ENCODE assay signal across 9 mouse cellular contexts in the genomic region with DNA sequence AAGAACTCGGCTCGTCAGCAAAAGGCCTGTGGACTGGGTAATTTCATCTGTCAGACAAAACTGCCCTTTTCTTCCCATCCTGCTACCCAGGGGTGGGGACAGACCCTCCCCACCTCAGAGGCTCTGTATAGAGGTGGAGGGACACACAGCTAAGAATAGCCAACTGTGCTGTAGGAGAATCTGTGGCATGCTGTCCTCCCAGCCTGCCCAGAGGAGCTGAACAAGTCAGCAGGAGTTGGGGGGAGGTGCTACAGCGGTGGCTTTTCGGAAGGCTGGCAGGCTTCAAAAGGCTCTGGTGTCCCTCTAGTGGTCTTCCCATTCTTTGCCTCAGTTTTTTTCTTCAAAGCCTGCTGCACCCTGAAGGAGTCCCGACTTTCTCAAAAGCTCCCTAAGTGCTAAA. TPM values are rescaled to one million over a fixed set of nuclear protein-coding genes. Genes with fewer than 3 reads are reported as not detected.
DNase-seq lines count a peak whose midpoint lies in the region; ATAC-seq and TF ChIP-seq lines count a peak whose summit lies in the region.
"Had no signal": no experiment of that assay in that cellular context is flagged by ENCODE, and none has a peak within 500 bp of the region (broad histone marks: within the 10 kb centered on the region; RNA-seq: fewer than 3 reads in every experiment).

No protein-coding gene starts in this region.

- DNase-seq in embryo, embryonic 10 days (ENCODE audit: low spot score): peak; percentile 44
- DNase-seq in embryo, embryonic 9.5 days (ENCODE audit: extremely low spot score): no peak
- DNase-seq in left cerebral cortex, adult 2 months (ENCODE audit: extremely low spot score in 1 of 2, low spot score in 2 of 2): no peak
- DNase-seq in left cerebral cortex, adult 11 months (ENCODE audit: low spot score): no peak
- no peak for DNase-seq in testis, postnatal 14 days (ENCODE audit: low spot score)
- DNase-seq in gastrocnemius, postnatal 4 days (ENCODE audit: low spot score in 2 of 2): no peak
- DNase-seq: thymus, adult 2 months had no signal

- no peaks in the 10 kb centered on the region for H3K9me3 ChIP-seq in midbrain, embryonic 15.5 days

- no peak for TF ChIP-seq POLR2A in cortical plate, adult 2 months (IDR thresholded peaks at IDR 0.05; ENCODE audit: extremely low read depth, insufficient read depth, low read length)

- no peak overlapping the region for H3K4me3 ChIP-seq in left cerebral cortex, adult 2 months
- no peak overlapping the region for H3K4me3 ChIP-seq in cortical plate, adult 2 months (ENCODE audit: insufficient read depth, low read length)
- no peak overlapping the region for H3K4me3 ChIP-seq in midbrain, embryonic 15.5 days

- 32% methylated on average over 5 of the region's 5 CpGs for WGBS in midbrain, embryonic 15.5 days

- no peak overlapping the region for H3K4me2 ChIP-seq in midbrain, embryonic 15.5 days

- ATAC-seq in midbrain, embryonic 15.5 days (replicated peaks): peak; percentile 27; the same call in 1 of the 2 replicates

- H3K4me1 ChIP-seq in cortical plate, adult 2 months (ENCODE audit: control insufficient read depth, insufficient read depth, low read length): no peaks in the 10 kb centered on the region
- peaks cover 18% of the 10 kb centered on the region for H3K4me1 ChIP-seq in midbrain, embryonic 15.5 days

- TF ChIP-seq CTCF in left cerebral cortex, adult 2 months (IDR thresholded peaks at IDR 0.05): peak; percentile 55
- TF ChIP-seq CTCF in cortical plate, adult 2 months (IDR thresholded peaks at IDR 0.05; ENCODE audit: extremely low read depth, insufficient read depth, low read length): peak; percentile 51

- no peak overlapping the region for H3K9ac ChIP-seq in midbrain, embryonic 15.5 days

- no peaks in the 10 kb centered on the region for H3K27me3 ChIP-seq in midbrain, embryonic 15.5 days (replicated peaks)

- peaks cover 15% of the 10 kb centered on the region for H3K36me3 ChIP-seq in midbrain, embryonic 15.5 days (replicated peaks)

- intact Hi-C loops in left cerebral cortex, adult 2 months (cut with DNase I): loop anchor here (1.0 kb wide), 1 partner anchor 41 kb away; no protein-coding TSS in a partner anchor

- 0 out of 2 replicates have a peak overlapping the region, but pooled peaks have one; percentile 1 for H3K27ac ChIP-seq in left cerebral cortex, adult 2 months
- H3K27ac ChIP-seq in cortical plate, adult 2 months (ENCODE audit: insufficient read depth, low read length): no peak overlapping the region
- 0 out of 2 replicates have a peak overlapping the region, but pooled peaks have one; percentile 15 for H3K27ac ChIP-seq in midbrain, embryonic 15.5 days

RNA-seq across cellular contexts. Expression of gene Yjefn3, which starts 13.2 kb away (rescaled TPM):
- 10 to 100 TPM; 25.8 to 30.7 TPM for total RNA-seq in left cerebral cortex, adult 2 months (2021)
- 34.2 and 35.7 TPM in 2 replicates for polyA plus RNA-seq in cortical plate, adult 2 months (2012; rRNA removed)
- polyA plus RNA-seq in midbrain, embryonic 15.5 days (2015; fragmentation: Nextera tagmentation; extraction: Ambion mirVana): 9.6 and 12.2 TPM in 2 replicates
- total RNA-seq in gastrocnemius, postnatal 4 days (2021): 10 to 100 TPM; 10.8 to 11.7 TPM

RNA-seq across cellular contexts. Expression of gene Ndufa13, which starts 13.4 kb away (rescaled TPM):
- 100 to 1,000 TPM; 145 to 146 TPM for total RNA-seq in left cerebral cortex, adult 2 months (2021)
- 182 and 184 TPM in 2 replicates for polyA plus RNA-seq in cortical plate, adult 2 months (2012; rRNA removed)
- 171 and 172 TPM in 2 replicates for polyA plus RNA-seq in midbrain, embryonic 15.5 days (2015; fragmentation: Nextera tagmentation; extraction: Ambion mirVana)
- total RNA-seq in gastrocnemius, postnatal 4 days (2021): 100 to 1,000 TPM; 188 to 196 TPM

RNA-seq across cellular contexts. Expression of gene Tssk6, which starts 13.8 kb away (rescaled TPM):
- total RNA-seq in left cerebral cortex, adult 2 months (2021): under 1 TPM in 1 of 2 experiments, not detected in 1; 0.25 TPM
- polyA plus RNA-seq in cortical plate, adult 2 months (2012; rRNA removed): 0.29 and 0.40 TPM in 2 replicates
- polyA plus RNA-seq in midbrain, embryonic 15.5 days (2015; fragmentation: Nextera tagmentation; extraction: Ambion mirVana): 4.5 and 4.7 TPM in 2 replicates
- total RNA-seq in gastrocnemius, postnatal 4 days (2021): under 1 TPM in 1 of 2 experiments, not detected in 1; 0.60 TPM

RNA-seq across cellular contexts. Expression of gene Cilp2, which starts 28.3 kb away (rescaled TPM):
- under 1 TPM; 0.63 to 0.91 TPM for total RNA-seq in left cerebral cortex, adult 2 months (2021)
- 0.89 and 1.4 TPM in 2 replicates for polyA plus RNA-seq in cortical plate, adult 2 months (2012; rRNA removed)
- polyA plus RNA-seq in midbrain, embryonic 15.5 days (2015; fragmentation: Nextera tagmentation; extraction: Ambion mirVana): 5.8 and 5.9 TPM in 2 replicates
- total RNA-seq in gastrocnemius, postnatal 4 days (2021): 10 to 100 TPM in 1 of 2 experiments, 1 to 10 TPM in 1; 6.3 to 12.8 TPM
